Mouse (Mus musculus): ENCODE data around the gene Ccdc50. TPM values are rescaled to one million over a fixed set of nuclear protein-coding genes. Genes with fewer than 3 reads are reported as not detected.

Gene Ccdc50
- polyA plus RNA-seq, 1 experiment from 2014 or later: 21.3 TPM

- TF ChIP-seq EP300 (optimal IDR thresholded peaks at IDR 0.05) (no peak), CTCF (IDR thresholded peaks at IDR 0.05; ENCODE audit: low read depth) (no peak)
- Histone ChIP-seq H3K27me3 (ENCODE audit: control insufficient read depth, insufficient read depth, low read length) (no peaks in the 10 kb centered on the region), H3K4me1 (replicated peaks; ENCODE audit: control insufficient read depth, insufficient read depth) (peaks cover 2% of the 10 kb centered on the region; the same call in 1 of the 2 replicates), H3K27ac (replicated peaks) (peak overlapping the region; percentile 98), H3K4me2 (replicated peaks; ENCODE audit: low read depth) (peak overlapping the region; percentile 56), H3K9ac (ENCODE audit: low read length) (peak overlapping the region; percentile 99), H3K4me3 (ENCODE audit: low read depth, low read length) (peak overlapping the region; percentile 82), H3K9me3 (ENCODE audit: control insufficient read depth, low read length) (no peaks in the 10 kb centered on the region), H3K36me3 (ENCODE audit: control insufficient read depth, insufficient read depth, low read length) (no peaks in the 10 kb centered on the region)
- WGBS: 16% methylated on average over 7 of the region's 7 CpGs
- ATAC-seq (ENCODE audit: low FRiP score, low TSS enrichment) (no peak), DNase-seq (ENCODE audit: low spot score) (peak; percentile 14)
These were observed 1.0 kb downstream of the Ccdc50 start for GRCm38 (mm10) chr16:27389534-27390282.

GRCm38 (mm10) chr16:27390306-27390705 lies 1.6 kb downstream of the Ccdc50 start:
- Histone ChIP-seq H3K4me1 (replicated peaks; ENCODE audit: control insufficient read depth, insufficient read depth) (peaks cover 2% of the 10 kb centered on the region; the same call in 1 of the 2 replicates), H3K27ac (replicated peaks) (0 out of 2 replicates have a peak overlapping the region, but pooled peaks have one; percentile 18), H3K9ac (ENCODE audit: low read length) (peak overlapping the region; percentile 99; the same call in 1 of the 2 replicates), H3K4me2 (replicated peaks; ENCODE audit: low read depth) (peak overlapping the region; percentile 56), H3K4me3 (ENCODE audit: low read depth, low read length) (peak overlapping the region; percentile 82; the same call in 1 of the 2 replicates), H3K9me3 (ENCODE audit: control insufficient read depth, low read length) (no peaks in the 10 kb centered on the region), H3K27me3 (ENCODE audit: control insufficient read depth, insufficient read depth, low read length) (no peaks in the 10 kb centered on the region), H3K36me3 (ENCODE audit: control insufficient read depth, insufficient read depth, low read length) (no peaks in the 10 kb centered on the region)
- TF ChIP-seq EP300 (optimal IDR thresholded peaks at IDR 0.05): no peak
- no peak for TF ChIP-seq CTCF (IDR thresholded peaks at IDR 0.05; ENCODE audit: low read depth)
- DNase-seq (ENCODE audit: low spot score) (no peak), ATAC-seq (ENCODE audit: low FRiP score, low TSS enrichment) (no peak)
- 66% methylated on average over 4 of the region's 4 CpGs for WGBS

GRCm38 (mm10) chr16:27391845-27392244 lies 3.2 kb downstream of the Ccdc50 start:
- no peaks in the 10 kb centered on the region for H3K36me3 ChIP-seq (ENCODE audit: control insufficient read depth, insufficient read depth, low read length)
- ATAC-seq (ENCODE audit: low FRiP score, low TSS enrichment) (no peak), DNase-seq (ENCODE audit: low spot score) (no peak)
- H3K9ac ChIP-seq (ENCODE audit: low read length): no peak overlapping the region
- no peak overlapping the region for H3K4me3 ChIP-seq (ENCODE audit: low read depth, low read length)
- H3K4me1 ChIP-seq (replicated peaks; ENCODE audit: control insufficient read depth, insufficient read depth): peaks cover 2% of the 10 kb centered on the region; the same call in 1 of the 2 replicates
- H3K27me3 ChIP-seq (ENCODE audit: control insufficient read depth, insufficient read depth, low read length): no peaks in the 10 kb centered on the region
- no peak overlapping the region for H3K27ac ChIP-seq (replicated peaks)
- H3K4me2 ChIP-seq (replicated peaks; ENCODE audit: low read depth): no peak overlapping the region
- TF ChIP-seq CTCF (IDR thresholded peaks at IDR 0.05; ENCODE audit: low read depth) (no peak), EP300 (optimal IDR thresholded peaks at IDR 0.05) (no peak)
- H3K9me3 ChIP-seq (ENCODE audit: control insufficient read depth, low read length): no peaks in the 10 kb centered on the region
- 64% methylated on average over 2 of the region's 2 CpGs for WGBS

- WGBS: 80% methylated on average over 4 of the region's 4 CpGs
- ATAC-seq (ENCODE audit: low FRiP score, low TSS enrichment) (no peak), DNase-seq (ENCODE audit: low spot score) (no peak)
- no peak overlapping the region for H3K4me2 ChIP-seq (replicated peaks; ENCODE audit: low read depth)
- no peaks in the 10 kb centered on the region for H3K4me1 ChIP-seq (replicated peaks; ENCODE audit: control insufficient read depth, insufficient read depth)
- no peaks in the 10 kb centered on the region for H3K27me3 ChIP-seq (ENCODE audit: control insufficient read depth, insufficient read depth, low read length)
- H3K36me3 ChIP-seq (ENCODE audit: control insufficient read depth, insufficient read depth, low read length): no peaks in the 10 kb centered on the region
- no peak overlapping the region for H3K4me3 ChIP-seq (ENCODE audit: low read depth, low read length)
- TF ChIP-seq EP300 (optimal IDR thresholded peaks at IDR 0.05) (no peak), CTCF (IDR thresholded peaks at IDR 0.05; ENCODE audit: low read depth) (no peak)
- no peak overlapping the region for H3K9ac ChIP-seq (ENCODE audit: low read length)
- no peaks in the 10 kb centered on the region for H3K9me3 ChIP-seq (ENCODE audit: control insufficient read depth, low read length)
- H3K27ac ChIP-seq (replicated peaks): no peak overlapping the region
These were observed 6.8 kb downstream of the Ccdc50 start for GRCm38 (mm10) chr16:27395251-27396037.

- ATAC-seq (ENCODE audit: low FRiP score, low TSS enrichment) (no peak), DNase-seq (ENCODE audit: low spot score) (no peak)
- no peaks in the 10 kb centered on the region for H3K9me3 ChIP-seq (ENCODE audit: control insufficient read depth, low read length)
- H3K9ac ChIP-seq (ENCODE audit: low read length): no peak overlapping the region
- H3K4me1 ChIP-seq (replicated peaks; ENCODE audit: control insufficient read depth, insufficient read depth): no peaks in the 10 kb centered on the region
- no peak overlapping the region for H3K4me2 ChIP-seq (replicated peaks; ENCODE audit: low read depth)
- TF ChIP-seq EP300 (optimal IDR thresholded peaks at IDR 0.05) (no peak), CTCF (IDR thresholded peaks at IDR 0.05; ENCODE audit: low read depth) (no peak)
- no peaks in the 10 kb centered on the region for H3K36me3 ChIP-seq (ENCODE audit: control insufficient read depth, insufficient read depth, low read length)
- H3K27ac ChIP-seq (replicated peaks): no peak overlapping the region
- 98% methylated on average over 1 of the region's 1 CpGs for WGBS
- H3K4me3 ChIP-seq (ENCODE audit: low read depth, low read length): no peak overlapping the region
- no peaks in the 10 kb centered on the region for H3K27me3 ChIP-seq (ENCODE audit: control insufficient read depth, insufficient read depth, low read length)
These were observed 8.3 kb downstream of the Ccdc50 start for GRCm38 (mm10) chr16:27396951-27397350.
